Mouse (Mus musculus): Measurements from ENCODE around the gene Cdr2l.

The Cdr2l gene

DNA sequence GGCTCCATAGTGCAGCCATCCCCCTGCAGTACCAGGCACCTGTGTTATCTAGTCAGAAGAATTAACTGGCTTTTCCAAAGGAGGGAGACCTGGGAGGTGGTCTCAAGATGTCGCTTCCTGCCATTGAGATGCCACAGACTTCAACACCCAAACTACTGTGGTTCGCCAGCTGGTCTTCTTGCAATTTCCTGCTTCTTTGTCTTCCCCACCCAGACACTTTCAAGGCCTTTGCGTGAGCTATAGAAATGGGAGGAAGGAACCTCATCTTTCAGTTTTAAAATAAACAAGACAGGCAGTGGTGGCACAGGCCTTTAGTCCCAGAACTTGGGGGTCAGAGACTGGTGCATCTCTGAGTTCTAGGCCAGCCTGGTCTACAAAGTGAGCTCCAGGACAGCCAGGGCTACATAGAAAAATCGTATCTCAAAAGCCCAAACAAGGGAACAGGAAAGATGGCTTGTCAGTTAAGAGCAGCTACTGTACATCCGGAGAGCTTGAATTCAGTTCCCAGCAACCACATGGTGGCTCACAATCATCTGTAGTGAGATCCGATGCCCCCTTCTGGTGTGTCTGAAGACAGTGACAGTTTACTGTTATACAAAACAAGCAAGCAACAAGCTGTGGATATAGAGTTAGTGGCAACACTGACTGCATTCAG, 26.7 kb downstream of the Cdr2l start:
- DNase-seq, result peak; percentile 80

- DNase-seq, result no peak
Measured at GRCm38 (mm10) chr11:115409556-115409955, 27.8 kb downstream of the Cdr2l start.

GRCm38 (mm10) chr11:115419531-115420237, 38.0 kb downstream of the Cdr2l start, which contains the start of the genes Atp5h and Kctd2:
TSS of gene Atp5h (minus strand) at chr11:115419962.
TSS of gene Kctd2 (plus strand) at chr11:115420128.
- peak; percentile 94 for DNase-seq

- peak; percentile 67 for DNase-seq
Measured at GRCm38 (mm10) chr11:115420336-115421190, 38.8 kb downstream of the Cdr2l start.

- DNase-seq, result no peak
Measured at GRCm38 (mm10) chr11:115421328-115421727, 39.6 kb downstream of the Cdr2l start.

GRCm38 (mm10) chr11:115421972-115422371, 40.3 kb downstream of the Cdr2l start:
- peak; percentile 42 for DNase-seq

GRCm38 (mm10) chr11:115423091-115423490, 41.4 kb downstream of the Cdr2l start:
- no peak for DNase-seq

GRCm38 (mm10) chr11:115424666-115425065, 43.0 kb downstream of the Cdr2l start:
- DNase-seq, result peak; percentile 47

- peak; percentile 62 for DNase-seq
Measured at GRCm38 (mm10) chr11:115425671-115426070, 44.0 kb downstream of the Cdr2l start.

DNA sequence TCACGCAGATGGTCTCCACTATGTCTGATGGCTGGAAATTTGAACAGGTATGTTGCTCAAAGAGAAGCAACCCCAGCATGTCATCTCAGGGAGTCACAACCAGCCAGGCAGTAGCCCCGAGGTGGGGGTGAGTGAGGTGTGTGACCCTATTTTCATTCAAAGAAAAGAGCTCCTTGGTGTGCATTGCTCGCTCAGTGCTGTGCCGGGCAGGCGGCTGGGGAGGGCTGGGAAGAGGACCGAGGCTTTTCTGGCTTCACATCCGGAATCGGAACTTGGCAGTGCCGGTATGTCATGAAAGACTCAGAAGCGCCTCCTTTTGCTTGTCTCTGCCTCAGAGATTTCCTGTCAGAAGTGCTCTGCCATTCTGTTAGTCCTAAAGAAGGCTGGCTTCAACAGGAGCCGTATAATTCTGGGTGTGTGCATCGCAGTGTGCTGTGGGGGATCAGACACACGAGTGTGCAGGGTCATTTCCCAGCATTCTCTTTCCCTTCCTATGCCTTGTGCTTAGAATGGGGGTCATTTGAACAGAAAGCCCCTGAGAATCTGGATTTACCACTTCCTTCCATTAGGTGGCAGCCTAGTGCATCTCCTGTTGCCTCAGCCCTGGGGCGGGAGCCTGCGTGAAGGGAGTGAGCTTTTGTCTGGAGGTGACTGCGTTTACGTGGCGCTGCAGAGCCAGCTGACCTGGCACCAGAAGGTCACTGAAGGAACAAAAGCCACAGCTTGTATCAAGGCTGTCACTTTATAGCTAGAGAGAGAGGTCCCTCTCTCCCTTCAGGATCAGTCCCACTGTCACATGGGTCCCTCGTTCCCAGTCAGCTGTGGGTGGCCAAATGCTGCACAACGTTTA, 46.0 kb downstream of the Cdr2l start:
- DNase-seq, result peak; percentile 85

DNA sequence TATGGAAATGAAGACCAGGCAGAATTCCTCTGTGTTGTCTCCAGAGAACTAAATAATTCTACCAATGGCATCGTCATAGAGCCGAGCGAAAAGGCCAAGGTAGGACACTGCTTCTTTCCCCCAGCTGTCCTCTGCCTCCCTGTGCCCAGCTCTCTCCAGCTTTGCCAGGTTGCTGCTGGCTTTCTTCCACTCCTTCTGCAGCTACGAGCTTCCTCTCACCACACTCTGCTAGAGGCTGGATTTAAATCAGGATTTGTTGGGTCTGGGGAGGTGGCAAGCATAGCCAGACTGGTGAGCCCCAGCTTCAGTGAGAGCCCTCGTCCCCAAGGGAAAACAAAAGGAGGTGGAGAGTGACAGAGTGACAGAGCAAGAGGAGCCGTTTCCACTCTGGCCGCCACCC, 47.6 kb downstream of the Cdr2l start:
- DNase-seq, result no peak

DNA sequence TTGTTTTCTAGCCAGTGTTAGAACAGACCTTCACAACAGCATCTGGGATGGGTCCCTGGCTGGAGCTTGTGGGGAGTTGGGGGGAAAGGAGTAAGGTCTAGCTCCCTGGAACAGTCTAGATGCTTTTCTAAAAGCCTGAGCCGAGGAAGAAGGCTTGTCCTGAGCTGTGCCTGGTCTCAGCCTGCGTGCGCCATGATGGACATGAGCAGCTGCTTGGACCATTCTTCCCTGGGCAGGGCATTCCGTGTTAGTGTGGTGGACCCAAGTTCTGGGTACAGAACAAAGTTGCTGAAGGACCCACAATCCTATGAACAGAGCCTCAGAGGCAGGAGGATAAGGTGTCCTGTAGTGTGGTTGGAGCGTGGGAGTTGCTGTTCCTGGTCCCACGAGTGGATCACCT, 48.8 kb downstream of the Cdr2l start:
- no peak for DNase-seq

DNA sequence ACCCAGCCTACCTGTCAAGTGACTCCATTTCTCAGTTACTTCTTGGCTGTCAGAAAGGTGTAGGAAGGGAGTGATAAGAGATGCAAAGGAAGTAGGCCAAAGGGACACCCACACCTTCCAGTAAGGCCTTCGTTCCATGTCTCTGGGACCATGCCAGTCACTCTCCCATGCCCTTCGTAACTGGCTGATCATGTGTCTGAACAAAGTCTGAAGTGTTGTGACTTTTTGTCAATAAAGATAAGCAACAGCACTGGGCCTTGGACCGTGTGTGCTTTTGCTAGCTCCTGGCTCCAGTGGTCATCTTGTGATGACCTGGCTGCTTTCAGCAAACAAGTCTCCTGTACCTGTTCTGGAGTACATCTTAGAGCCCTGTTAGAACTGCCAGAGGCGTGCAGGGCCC, 51.1 kb downstream of the Cdr2l start:
- no peak for DNase-seq

DNA sequence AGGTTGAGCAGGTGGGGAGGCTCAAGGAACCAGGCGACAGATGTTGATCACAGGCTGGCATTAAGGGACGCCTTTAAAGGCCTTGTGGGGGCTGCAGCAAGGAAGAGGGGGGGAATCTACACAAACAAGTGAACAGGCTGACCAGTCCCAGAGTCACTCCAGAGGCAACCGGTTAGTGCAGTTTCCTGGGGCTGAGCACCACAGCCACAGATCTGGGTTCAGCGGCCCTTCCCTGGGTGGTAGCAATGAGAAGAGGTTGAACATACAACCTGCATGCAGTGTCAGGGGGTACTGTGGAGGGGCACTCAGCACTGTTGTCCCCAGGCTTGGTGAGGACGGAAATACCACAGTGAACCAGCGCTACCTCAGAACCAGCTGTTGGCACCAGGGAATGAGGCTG, 51.6 kb downstream of the Cdr2l start:
- no peak for DNase-seq

- DNase-seq, result no peak
Measured at GRCm38 (mm10) chr11:115435596-115436337, 54.1 kb downstream of the Cdr2l start.

DNA sequence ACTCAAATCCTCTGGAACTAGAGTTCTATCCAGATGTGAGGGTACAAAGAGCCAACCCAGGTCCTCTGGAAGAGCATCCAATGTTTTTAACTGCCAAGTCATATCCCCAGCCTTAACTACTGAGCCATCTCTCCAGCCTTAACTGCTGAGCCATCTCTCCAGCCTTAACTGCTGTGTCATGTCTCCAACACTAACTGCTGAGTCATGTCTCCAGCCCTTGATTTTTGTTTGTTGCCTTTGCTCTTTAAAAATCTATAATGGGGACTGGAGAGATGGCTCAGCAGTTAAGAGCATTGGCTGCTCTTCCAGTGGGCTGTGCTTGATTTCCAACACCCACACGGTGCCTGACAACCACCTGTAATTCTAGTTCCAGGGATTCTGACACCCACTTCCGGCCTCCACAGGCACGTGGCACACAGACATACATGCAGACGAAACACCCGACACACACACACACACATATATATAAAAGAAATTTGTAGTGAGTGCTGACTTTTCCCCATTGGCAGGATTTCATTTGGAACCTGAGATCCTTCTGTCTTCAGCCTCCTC, 55.9 kb downstream of the Cdr2l start:
- DNase-seq, result no peak

DNA sequence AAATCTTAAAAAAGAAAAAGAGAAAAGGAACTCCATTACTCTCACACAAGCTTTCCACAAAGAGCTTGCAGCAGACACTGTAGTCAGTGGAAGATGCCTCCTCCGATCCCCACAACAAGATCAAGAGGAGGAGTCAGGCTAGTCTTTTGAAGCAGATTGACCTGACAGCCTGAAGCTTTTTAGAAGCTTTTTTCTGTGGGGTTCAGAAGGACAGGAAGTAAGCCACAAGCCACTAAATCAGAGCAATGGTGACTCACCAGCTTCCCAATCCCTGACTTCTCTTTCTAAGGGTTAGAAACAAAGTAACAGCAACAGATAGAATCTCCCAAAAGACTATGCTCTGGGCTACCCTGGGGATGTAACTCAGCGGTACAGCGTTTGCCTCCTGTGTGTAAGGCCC, 57.6 kb downstream of the Cdr2l start:
- DNase-seq, result no peak

GRCm38 (mm10) chr11:115439906-115440595, 58.3 kb downstream of the Cdr2l start, which contains the start of gene Trim80:
TSS of gene Trim80 (plus strand) at chr11:115440545.
- DNase-seq, result no peak

DNA sequence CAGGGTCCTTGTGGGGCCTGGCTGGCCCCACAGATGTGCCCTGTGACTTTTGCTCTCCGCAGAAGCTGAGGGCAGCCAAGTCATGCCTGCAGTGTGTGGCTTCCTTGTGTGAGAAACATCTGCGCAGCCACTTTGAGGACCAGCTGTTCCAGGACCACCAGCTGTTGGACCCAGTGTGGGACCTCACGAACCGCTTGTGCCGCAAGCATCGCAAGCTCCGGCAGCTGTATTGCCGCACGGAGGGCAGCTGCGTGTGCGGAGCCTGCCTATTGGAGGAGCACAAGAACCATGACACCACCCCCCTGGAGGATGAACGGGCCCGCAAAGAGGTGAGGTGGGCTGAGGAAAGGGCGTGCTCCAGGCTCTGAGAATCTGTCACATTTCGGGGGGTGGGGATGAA, 59.7 kb downstream of the Cdr2l start:
- peak; percentile 50 for DNase-seq
